Mouse (Mus musculus): ENCODE data around the gene Atp6v1c2. TPM values are rescaled to one million over a fixed set of nuclear protein-coding genes. Genes with fewer than 3 reads are reported as not detected.

The Atp6v1c2 gene
- total RNA-seq (2012; rRNA removed) (not detected in 2 replicates), polyA plus RNA-seq (2012; ENCODE audit: insufficient read depth in 1 of 2, insufficient read length in 2 of 2, low read depth in 1 of 2, low replicate concordance in 2 of 2, missing spikeins in 1 of 2) (not detected)

DNA sequence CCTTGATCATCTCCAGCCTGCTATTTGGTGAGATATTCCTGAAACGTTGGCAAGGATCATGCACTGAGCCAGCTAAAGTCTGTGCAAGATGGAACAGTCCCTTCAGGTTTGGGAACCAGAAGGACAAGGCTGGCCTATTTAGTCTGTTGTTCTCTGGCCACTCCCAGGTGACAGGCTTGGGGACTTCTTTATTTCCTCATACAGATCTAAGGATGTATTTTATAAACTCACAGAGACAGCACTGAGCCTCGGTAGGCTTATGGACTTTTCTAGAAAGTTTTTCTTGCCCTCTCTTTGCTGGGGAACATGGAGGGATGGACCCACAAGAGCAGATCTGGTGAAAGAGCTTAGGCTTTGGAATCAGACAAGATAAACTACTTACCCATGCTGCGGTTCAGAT lies at the start of gene Atp6v1c2:
TSS of gene Atp6v1c2 (minus strand) at position 101 of the 400 bp plus-strand sequence.
- H3K9ac ChIP-seq (ENCODE audit: control insufficient read depth, low read depth, low read length, poor library complexity, severe bottlenecking), result no peak within 1 kb of the TSS
- no peaks in the 10 kb centered on the region for H3K79me2 ChIP-seq (ENCODE audit: control insufficient read depth, insufficient read depth, low read length, poor library complexity)
- H3K36me3 ChIP-seq (ENCODE audit: control insufficient read depth in 1 of 2, insufficient read depth in 2 of 2, low read length in 2 of 2), result no peaks in the 10 kb centered on the region
- no peak within 1 kb of the TSS for H3K27ac ChIP-seq (ENCODE audit: control insufficient read depth, low read depth, low read length)
- H3K4me3 ChIP-seq (ENCODE audit: control insufficient read depth in 1 of 2, insufficient read depth in 1 of 2, low read depth in 2 of 2, low read length in 2 of 2), result no peak within 1 kb of the TSS
- no peaks in the 10 kb centered on the region for H3K9me3 ChIP-seq (replicated peaks; ENCODE audit: insufficient read depth, low read length)
- H3K4me1 ChIP-seq (ENCODE audit: control insufficient read depth in 1 of 2, insufficient read depth in 2 of 2, low read length in 2 of 2), result no peaks in the 10 kb centered on the region
- no peak for TF ChIP-seq MXI1 (IDR thresholded peaks at IDR 0.05; ENCODE audit: low read depth, low read length)
- TF ChIP-seq KAT2A (conservative IDR thresholded peaks at IDR 0.05; ENCODE audit: low read depth, low read length), result no peak
- TF ChIP-seq MEF2A (IDR thresholded peaks at IDR 0.05; ENCODE audit: extremely low read depth, insufficient replicate concordance, low read depth, low read length, poor library complexity, severe bottlenecking), result no peak
- H3K27me3 ChIP-seq (ENCODE audit: control insufficient read depth in 1 of 2, insufficient read depth in 2 of 2, low read length in 2 of 2), result peaks cover 0 to 2% of the 10 kb centered on the region in 2 experiments
- DNase-seq (ENCODE audit: low read depth, low spot score), result no peak

GRCm38 (mm10) chr12:17376521-17376920 lies 47.4 kb upstream of the Atp6v1c2 start:
- no peak overlapping the region for H3K27ac ChIP-seq (ENCODE audit: control insufficient read depth, low read depth, low read length)
- peaks cover 0 to 7% of the 10 kb centered on the region in 2 experiments for H3K4me1 ChIP-seq (ENCODE audit: control insufficient read depth in 1 of 2, insufficient read depth in 2 of 2, low read length in 2 of 2)
- H3K4me3 ChIP-seq (ENCODE audit: control insufficient read depth in 1 of 2, insufficient read depth in 1 of 2, low read depth in 2 of 2, low read length in 2 of 2), result no peak overlapping the region
- no peak for TF ChIP-seq POLR2AphosphoS5 (IDR thresholded peaks at IDR 0.05; ENCODE audit: borderline replicate concordance, low read depth, low read length)
- no peak for TF ChIP-seq ZNF384 (IDR thresholded peaks at IDR 0.05; ENCODE audit: low read depth, low read length)
- TF ChIP-seq TBP (IDR thresholded peaks at IDR 0.05; ENCODE audit: low read depth, low read length), result no peak
- no peak for TF ChIP-seq UBTF (IDR thresholded peaks at IDR 0.05; ENCODE audit: borderline replicate concordance, insufficient read depth, low read depth, low read length)
- no peak for TF ChIP-seq SMC3 (IDR thresholded peaks at IDR 0.05; ENCODE audit: low read depth, low read length)
- no peak for TF ChIP-seq CHD2 (IDR thresholded peaks at IDR 0.05; ENCODE audit: low read length)
- no peak for TF ChIP-seq KAT2A (conservative IDR thresholded peaks at IDR 0.05; ENCODE audit: low read depth, low read length)
- no peak for TF ChIP-seq JUND (IDR thresholded peaks at IDR 0.05; ENCODE audit: low read depth, low read length)
- TF ChIP-seq RAD21 (IDR thresholded peaks at IDR 0.05; ENCODE audit: low read depth, low read length), result no peak
- TF ChIP-seq HCFC1 (IDR thresholded peaks at IDR 0.05; ENCODE audit: low read depth, low read length), result no peak
- TF ChIP-seq GABPA (IDR thresholded peaks at IDR 0.05; ENCODE audit: low read depth, low read length), result no peak
- no peak for TF ChIP-seq MAFK (IDR thresholded peaks at IDR 0.05; ENCODE audit: borderline replicate concordance, low read depth, low read length)
- DNase-seq (ENCODE audit: low read depth, low spot score), result no peak
- H3K79me2 ChIP-seq (ENCODE audit: control insufficient read depth, insufficient read depth, low read length, poor library complexity), result no peaks in the 10 kb centered on the region
- no peak overlapping the region for H3K9ac ChIP-seq (ENCODE audit: control insufficient read depth, low read depth, low read length, poor library complexity, severe bottlenecking)
- peaks cover 13 to 16% of the 10 kb centered on the region in 2 experiments for H3K36me3 ChIP-seq (ENCODE audit: control insufficient read depth in 1 of 2, insufficient read depth in 2 of 2, low read length in 2 of 2)
- no peaks in the 10 kb centered on the region for H3K27me3 ChIP-seq (ENCODE audit: control insufficient read depth in 1 of 2, insufficient read depth in 2 of 2, low read length in 2 of 2)
- H3K9me3 ChIP-seq (replicated peaks; ENCODE audit: insufficient read depth, low read length), result no peaks in the 10 kb centered on the region

DNA sequence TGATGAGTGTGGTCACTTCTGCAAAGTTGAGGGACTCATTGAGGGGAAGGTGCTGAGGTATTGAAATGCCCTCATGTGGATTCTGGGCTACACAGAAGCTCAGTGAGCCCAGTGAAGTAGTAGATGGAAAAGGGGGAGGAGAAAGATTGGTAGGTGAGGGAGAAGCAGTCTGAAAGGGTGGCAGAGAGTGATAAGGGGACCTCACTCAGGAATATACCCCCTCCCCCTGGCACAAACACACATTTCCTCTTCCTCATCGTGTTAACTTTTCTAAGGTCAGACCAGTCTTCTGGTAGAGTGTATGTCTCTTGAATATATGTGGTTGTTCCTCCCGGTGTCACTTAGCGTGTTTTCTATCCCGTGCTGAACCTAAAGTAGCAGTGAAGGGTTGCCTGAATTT lies 46.1 kb upstream of the Atp6v1c2 start:
- peaks cover 0 to 7% of the 10 kb centered on the region in 2 experiments for H3K4me1 ChIP-seq (ENCODE audit: control insufficient read depth in 1 of 2, insufficient read depth in 2 of 2, low read length in 2 of 2)
- H3K4me3 ChIP-seq (ENCODE audit: control insufficient read depth in 1 of 2, insufficient read depth in 1 of 2, low read depth in 2 of 2, low read length in 2 of 2), result no peak overlapping the region
- H3K36me3 ChIP-seq (ENCODE audit: control insufficient read depth in 1 of 2, insufficient read depth in 2 of 2, low read length in 2 of 2), result peaks cover 13 to 18% of the 10 kb centered on the region in 2 experiments
- no peak overlapping the region for H3K9ac ChIP-seq (ENCODE audit: control insufficient read depth, low read depth, low read length, poor library complexity, severe bottlenecking)
- H3K9me3 ChIP-seq (replicated peaks; ENCODE audit: insufficient read depth, low read length), result no peaks in the 10 kb centered on the region
- H3K27ac ChIP-seq (ENCODE audit: control insufficient read depth, low read depth, low read length), result no peak overlapping the region
- peak; percentile 72 for DNase-seq (ENCODE audit: low read depth, low spot score)
- no peaks in the 10 kb centered on the region for H3K79me2 ChIP-seq (ENCODE audit: control insufficient read depth, insufficient read depth, low read length, poor library complexity)
- no peaks in the 10 kb centered on the region for H3K27me3 ChIP-seq (ENCODE audit: control insufficient read depth in 1 of 2, insufficient read depth in 2 of 2, low read length in 2 of 2)
- no peak for TF ChIP-seq GABPA (IDR thresholded peaks at IDR 0.05; ENCODE audit: low read depth, low read length)
- TF ChIP-seq USF1 (IDR thresholded peaks at IDR 0.05; ENCODE audit: low read depth, low read length), result no peak
- no peak for TF ChIP-seq MAX (IDR thresholded peaks at IDR 0.05; ENCODE audit: low read length)
- no peak for TF ChIP-seq HCFC1 (IDR thresholded peaks at IDR 0.05; ENCODE audit: low read depth, low read length)
- no peak for TF ChIP-seq MAFK (IDR thresholded peaks at IDR 0.05; ENCODE audit: borderline replicate concordance, low read depth, low read length)
- TF ChIP-seq MEF2A (IDR thresholded peaks at IDR 0.05; ENCODE audit: extremely low read depth, insufficient replicate concordance, low read depth, low read length, poor library complexity, severe bottlenecking), result no peak
- no peak for TF ChIP-seq POLR2AphosphoS2 (IDR thresholded peaks at IDR 0.05; ENCODE audit: low read length)
- TF ChIP-seq TAL1 (IDR thresholded peaks at IDR 0.05; ENCODE audit: low read length), result peak; percentile 71
- no peak for TF ChIP-seq ZMIZ1 (IDR thresholded peaks at IDR 0.05; ENCODE audit: low read depth, low read length)
- TF ChIP-seq ZNF384 (IDR thresholded peaks at IDR 0.05; ENCODE audit: low read depth, low read length), result no peak
- peak in 1 of 2 experiments; percentile 56; a peak in 2 of 4 replicates for TF ChIP-seq EP300 (IDR thresholded peaks at IDR 0.05; ENCODE audit: low read depth in 1 of 2, low read length in 2 of 2)
- TF ChIP-seq MYC (IDR thresholded peaks at IDR 0.05; ENCODE audit: low read depth, low read length), result no peak
- TF ChIP-seq RCOR1 (IDR thresholded peaks at IDR 0.05; ENCODE audit: low read depth, low read length), result no peak
- no peak for TF ChIP-seq ETS1 (IDR thresholded peaks at IDR 0.05; ENCODE audit: low read depth, low read length)
- TF ChIP-seq RAD21 (IDR thresholded peaks at IDR 0.05; ENCODE audit: low read depth, low read length), result no peak
- TF ChIP-seq CTCF (IDR thresholded peaks at IDR 0.05 in 2 of 3, conservative IDR thresholded peaks at IDR 0.05 in 1 of 3; ENCODE audit: control insufficient read depth in 1 of 3, insufficient read depth in 1 of 3, low read depth in 2 of 3, low read length in 3 of 3, poor library complexity in 1 of 3, severe bottlenecking in 1 of 3), result no peak
- peak; percentile 54; the same call in 1 of the 2 replicates for TF ChIP-seq GATA1 (IDR thresholded peaks at IDR 0.05; ENCODE audit: low read depth, low read length)
